Mouse (Mus musculus) liver, adult 10 weeks (tissue): ENCODE measurements around the gene Tbc1d14. TPM values are rescaled to one million over a fixed set of nuclear protein-coding genes. Genes with fewer than 3 reads are reported as not detected.

ENCODE experiments used
- polyA plus RNA-seq: library from polyadenylated mRNA; stranded (reverse); fragments of 350-450 nt; fragmentation: Illumina TruSeq; extraction: RNeasy Lipid Tissue Mini Kit (QIAGEN cat#74804); gene quantifications from one replicate; pipeline ENCODE4 v1.2.3, GENCODE M21; 2014; ENCODE audit warnings: low read depth, low replicate concordance

The Tbc1d14 gene
- polyA plus RNA-seq: 6.7 TPM

DNA sequence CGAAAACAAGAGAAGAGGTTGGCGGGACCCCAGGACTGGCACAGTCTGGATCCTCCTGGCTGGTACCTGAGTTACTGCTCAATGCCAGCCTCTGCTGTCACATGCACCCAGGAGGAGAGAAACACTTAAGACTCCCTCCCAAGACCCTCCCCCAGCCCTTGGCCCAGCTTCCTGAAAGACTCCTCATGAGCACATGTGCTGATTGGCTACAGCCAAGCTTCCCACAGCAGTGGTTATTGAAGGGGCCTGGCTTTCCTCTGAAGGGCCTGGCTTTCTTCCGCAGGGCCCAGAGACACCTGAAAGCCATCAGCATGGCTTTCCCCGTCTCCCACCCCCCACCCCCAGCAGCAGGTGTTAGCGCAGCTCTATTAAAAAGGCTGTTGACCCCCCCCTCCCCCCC, at the start of gene Tbc1d14:
TSS of gene Tbc1d14 (minus strand) at position 101 of the 400 bp plus-strand sequence.

DNA sequence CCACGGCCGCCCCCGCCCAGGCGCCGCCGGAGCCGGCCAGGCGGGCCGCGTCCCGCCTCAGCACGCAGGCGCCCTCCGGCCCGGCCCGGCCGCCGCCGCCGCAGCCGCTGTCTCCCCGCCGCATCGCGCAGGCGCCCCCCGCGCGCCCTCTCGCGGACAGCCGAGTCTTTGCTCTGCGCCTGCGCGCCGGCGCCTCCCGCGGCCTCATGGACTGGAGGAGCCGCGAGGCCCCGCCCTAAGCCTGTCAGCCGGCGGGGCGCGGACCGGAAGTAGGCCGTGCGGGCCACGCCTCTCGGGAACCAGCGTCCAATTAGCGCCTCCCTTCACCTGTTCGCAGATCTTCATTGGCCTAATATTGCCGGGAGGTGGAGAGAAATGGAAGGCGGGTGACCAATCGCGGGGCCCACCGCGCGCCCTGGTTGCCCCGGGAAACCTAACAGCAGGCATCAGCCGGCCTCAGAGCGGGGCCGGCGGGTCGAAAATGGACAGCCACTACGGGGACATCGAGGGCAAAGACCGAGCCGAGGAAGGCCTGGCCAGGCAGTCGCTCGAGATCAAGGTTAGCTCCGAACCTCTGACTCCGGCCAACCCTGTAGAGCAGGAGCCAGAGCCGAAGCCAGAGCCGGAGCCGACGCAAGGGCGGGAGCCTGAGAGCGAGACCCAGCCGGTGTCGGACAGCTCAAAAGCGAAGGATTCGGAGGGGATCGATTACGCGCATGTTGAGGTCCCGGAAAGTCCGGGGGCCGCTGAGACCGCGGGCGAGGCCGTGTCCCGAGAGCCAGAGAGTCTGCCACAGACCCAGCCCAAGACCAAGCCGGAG, 108.7 kb downstream of the Tbc1d14 start, which contains the start of the genes Tada2b and Ccdc96:
TSS of gene Tada2b (minus strand) at position 115 of the 820 bp plus-strand sequence.
TSS of gene Ccdc96 (plus strand) at position 418 of the 820 bp plus-strand sequence.

DNA sequence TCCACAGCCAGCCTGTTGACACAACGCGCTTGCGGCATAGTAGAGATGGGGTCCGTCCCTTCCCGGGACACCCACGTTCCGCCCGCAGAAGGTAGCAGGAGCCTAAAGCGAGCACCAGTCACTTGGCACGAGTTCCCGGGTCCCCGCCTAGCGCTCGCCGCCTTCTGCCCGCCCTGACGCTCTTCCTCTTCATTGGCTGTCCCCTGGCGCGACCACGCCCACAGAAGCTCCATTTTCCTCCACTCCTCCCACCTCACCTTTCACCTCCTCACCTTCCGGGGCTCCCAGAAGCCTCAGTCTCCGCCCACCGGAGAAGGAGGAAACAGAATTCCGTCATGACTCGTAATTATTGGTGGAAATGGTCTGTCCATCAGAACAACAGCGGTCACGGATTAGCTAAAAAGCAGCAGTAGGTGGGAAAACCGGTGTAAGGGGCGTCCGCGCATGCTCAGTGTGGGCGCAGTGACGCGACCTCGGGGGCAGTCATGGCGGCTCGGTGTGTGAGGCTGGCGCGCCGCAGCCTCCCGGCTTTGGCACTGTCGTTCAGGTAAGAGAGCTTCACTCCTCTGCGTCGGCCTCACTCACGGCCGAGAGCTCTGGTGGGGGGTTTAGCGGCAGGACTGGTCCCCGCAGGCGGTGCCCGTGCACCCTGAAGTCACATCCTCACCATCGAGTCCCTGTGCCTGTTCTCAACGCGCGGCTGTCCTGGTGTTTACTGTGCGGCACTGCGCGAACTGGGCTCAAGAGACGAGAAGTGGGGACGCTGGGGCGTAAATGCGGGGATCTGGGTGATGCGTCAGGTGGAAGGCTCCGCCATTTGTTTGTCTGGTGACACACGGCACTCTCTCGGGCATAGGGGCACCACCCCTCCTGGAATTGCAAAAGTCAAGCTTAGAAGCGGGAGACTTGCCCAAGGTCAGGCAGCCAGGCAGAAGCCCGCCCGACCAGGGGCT, 128.1 kb downstream of the Tbc1d14 start, which contains the start of gene Grpel1:
TSS of gene Grpel1 (plus strand) at position 290 of the 953 bp plus-strand sequence.

Other genes with a start within 250 kb of the Tbc1d14 start
- gene Sorcs2, start 195.1 kb downstream of the Tbc1d14 start, polyA plus RNA-seq: not detected
- gene Grpel1, start 128.3 kb downstream of the Tbc1d14 start, polyA plus RNA-seq: 26.6 TPM
- 12.4 TPM for gene Tada2b, start 109.0 kb downstream of the Tbc1d14 start, polyA plus RNA-seq
- not detected for gene Ccdc96, start 108.7 kb downstream of the Tbc1d14 start, polyA plus RNA-seq
- 23.3 TPM for gene D5Ertd579e, start 102.7 kb upstream of the Tbc1d14 start, polyA plus RNA-seq
- 13.9 TPM for gene Bloc1s4, start 155.4 kb upstream of the Tbc1d14 start, polyA plus RNA-seq
- 269 TPM for gene Mrfap1, start 203.5 kb upstream of the Tbc1d14 start, polyA plus RNA-seq
- gene Man2b2, start 237.4 kb upstream of the Tbc1d14 start, polyA plus RNA-seq: 2.1 TPM